Mouse (Mus musculus) liver, embryonic 14.5 days (tissue): ENCODE results near the gene Prrt2. TPM values are rescaled to one million over a fixed set of nuclear protein-coding genes. Genes with fewer than 3 reads are reported as not detected.

Experiments used
- ATAC-seq: fragments of 200-750 bp; cut with Nextera tagmentation; 2 replicates; pipeline ENCODE4 v1.8.0; 2017; ENCODE audit warnings: moderate number of reproducible peaks, mild to moderate bottlenecking, moderate library complexity; ENCODE audit not compliant: insufficient read depth
- DNase-seq, 3 experiments: peaks; one replicate each; pipeline ENCODE4 v3.0.0-alpha.2; 2012 to 2013; ENCODE audit warnings: low read depth in 3 of 3, low spot score in 3 of 3
- H3K27ac ChIP-seq: fragments of 300-500 bp; sonication (generic); 2 replicates; pipeline ENCODE4 v1.5.1; 2014; ENCODE audit warnings: moderate library complexity, mild to moderate bottlenecking, control low read depth, inconsistent platforms
- H3K27me3 ChIP-seq: fragments of 300-500 bp; sonication (generic); 2 replicates; pipeline ENCODE4 v1.6.1; 2014; ENCODE audit warnings: mild to moderate bottlenecking, low read length, moderate library complexity; ENCODE audit not compliant: control insufficient read depth, insufficient read depth
- H3K36me3 ChIP-seq: fragments of 300-500 bp; sonication (generic); replicated peaks from 2 replicates; pipeline ENCODE4 v1.6.1; 2014; ENCODE audit warnings: low read depth; ENCODE audit not compliant: control insufficient read depth, insufficient read depth
- H3K4me1 ChIP-seq, 2 experiments: fragments of 200-500 bp in 1 of 2; fragments of 300-500 bp in 1 of 2; sonication (generic) in 1 of 2; replicated peaks; 2 replicates each; pipeline ENCODE4 v1.6.1; 2012 to 2014; ENCODE audit warnings: antibody characterized with exemption in 1 of 2, inconsistent platforms in 1 of 2, low read length in 1 of 2; ENCODE audit not compliant: control insufficient read depth in 2 of 2, insufficient read depth in 2 of 2
- H3K4me2 ChIP-seq: fragments of 300-500 bp; sonication (generic); 2 replicates; pipeline ENCODE4 v1.6.1; 2014; ENCODE audit warnings: low read depth, mild to moderate bottlenecking, control low read depth, moderate library complexity
- H3K4me3 ChIP-seq, 2 experiments: fragments of 200-500 bp in 1 of 2; fragments of 300-500 bp in 1 of 2; sonication (generic) in 1 of 2; 2 replicates each; pipeline ENCODE4 v1.5.1; 2012 to 2014; ENCODE audit warnings: low read depth in 2 of 2, low read length in 2 of 2, mild to moderate bottlenecking in 2 of 2, control low read depth in 1 of 2, inconsistent platforms in 1 of 2, moderate library complexity in 1 of 2; ENCODE audit not compliant: insufficient read depth in 1 of 2
- H3K9ac ChIP-seq: fragments of 300-500 bp; sonication (generic); replicated peaks from 2 replicates; pipeline ENCODE4 v1.6.1; 2014; ENCODE audit warnings: mild to moderate bottlenecking, control low read depth, moderate library complexity
- H3K9me3 ChIP-seq: fragments of 300-500 bp; sonication (generic); 2 replicates; pipeline ENCODE4 v1.6.1; 2016; ENCODE audit warnings: low read length, mixed read lengths; ENCODE audit not compliant: control insufficient read depth
- CTCF ChIP-seq: IDR thresholded peaks from 2 replicates; pipeline ENCODE4 v1.5.1; 2016; ENCODE audit warnings: antibody characterized with exemption, low read depth, control low read depth
- EP300 ChIP-seq: IDR thresholded peaks from 2 replicates; pipeline ENCODE4 v1.6.1; 2016; ENCODE audit warnings: antibody characterized with exemption, low read depth
- WGBS: fragments of 180-500 bp; shearing (Covaris S2); extraction: QIAGEN DNeasy Blood & Tissue Kit; methylation state at CpG from one replicate; pipeline ENCODE4 v1.1.7; 2014; ENCODE audit not compliant: insufficient replicate concordance; 5-methylcytosine and 5-hydroxymethylcytosine counted together
- polyA plus RNA-seq, 2 experiments: library from polyadenylated mRNA; depleted of rRNA in 1 of 2; stranded (reverse) in 1 of 2; unstranded in 1 of 2; fragments of >200 nt; fragmentation: Nextera tagmentation in 1 of 2; extraction: Ambion mirVana in 1 of 2; gene quantifications; 2 replicates each; pipeline versions ENCODE4 v1.2.1 to v1.2.3; 2012 to 2014

Gene Prrt2
- 0.08 and 0.55 TPM in 2 replicates for polyA plus RNA-seq (2012; rRNA removed)
- polyA plus RNA-seq (2014; fragmentation: Nextera tagmentation; extraction: Ambion mirVana) = 0.40 and 0.41 TPM in 2 replicates

GRCm38 (mm10) chr7:127020901-127021562 is at the start of gene Prrt2, which contains the start of gene Gm42742:
Gene Prrt2 (minus strand): TSS chr7:127021211.
Gene Gm42742 (minus strand): TSS chr7:127021097.
- no peaks in the 10 kb centered on the region for H3K9me3 ChIP-seq
- WGBS = 2% methylated on average over 36 of the region's 37 CpGs
- TF ChIP-seq CTCF (no peak), EP300 (no peak)
- peak within 1 kb of the TSS; percentile 67 for H3K4me2 ChIP-seq
- H3K4me1 ChIP-seq = peaks cover 24 to 29% of the 10 kb centered on the region in 2 experiments
- peaks cover 27% of the 10 kb centered on the region for H3K36me3 ChIP-seq
- peak within 1 kb of the TSS; percentile 48 for H3K9ac ChIP-seq
- ATAC-seq = no peak
- no peaks in the 10 kb centered on the region for H3K27me3 ChIP-seq
- peak within 1 kb of the TSS; percentile 13 to 36 for H3K4me3 ChIP-seq
- no peak for DNase-seq
- no peak within 1 kb of the TSS for H3K27ac ChIP-seq

GRCm38 (mm10) chr7:127066317-127066716 is 45.3 kb upstream of the Prrt2 start:
- Histone ChIP-seq H3K4me2 (no peak overlapping the region), H3K27me3 (no peaks in the 10 kb centered on the region), H3K4me1 (no peaks in the 10 kb centered on the region), H3K9ac (no peak overlapping the region), H3K27ac (no peak overlapping the region), H3K4me3 (no peak overlapping the region), H3K36me3 (no peaks in the 10 kb centered on the region), H3K9me3 (no peaks in the 10 kb centered on the region)
- 69% methylated on average over 4 of the region's 4 CpGs for WGBS
- DNase-seq (no peak), ATAC-seq (no peak)
- TF ChIP-seq EP300 = no peak
- no peak for TF ChIP-seq CTCF

GRCm38 (mm10) chr7:127065538-127065937 is 44.5 kb upstream of the Prrt2 start:
- Histone ChIP-seq H3K4me3 (no peak overlapping the region), H3K4me2 (no peak overlapping the region), H3K27ac (no peak overlapping the region), H3K36me3 (no peaks in the 10 kb centered on the region), H3K9ac (no peak overlapping the region), H3K27me3 (no peaks in the 10 kb centered on the region), H3K4me1 (no peaks in the 10 kb centered on the region), H3K9me3 (no peaks in the 10 kb centered on the region)
- WGBS = 59% methylated on average over 6 of the region's 6 CpGs
- ATAC-seq = no peak
- no peak for DNase-seq
- TF ChIP-seq EP300 = no peak
- TF ChIP-seq CTCF = peak; percentile 54

GRCm38 (mm10) chr7:127055026-127055585 is 34.1 kb upstream of the Prrt2 start:
- no peak overlapping the region for H3K27ac ChIP-seq
- TF ChIP-seq EP300 (no peak), CTCF (no peak)
- ATAC-seq (no peak), DNase-seq (no peak)
- H3K9me3 ChIP-seq = no peaks in the 10 kb centered on the region
- H3K4me2 ChIP-seq = no peak overlapping the region
- peaks cover 4% of the 10 kb centered on the region for H3K27me3 ChIP-seq
- 58% methylated on average over 5 of the region's 5 CpGs for WGBS
- no peaks in the 10 kb centered on the region for H3K36me3 ChIP-seq
- no peak overlapping the region for H3K9ac ChIP-seq
- H3K4me1 ChIP-seq = no peaks in the 10 kb centered on the region
- no peak overlapping the region for H3K4me3 ChIP-seq
